Mouse (Mus musculus) spleen, adult 2 months (tissue): ENCODE data around the gene Vps13d.

Experiments used
- CTCF ChIP-seq: fragments of 200-500 bp; IDR thresholded peaks from 2 replicates; pipeline ENCODE4 v1.5.1; 2011; ENCODE audit warnings: mild to moderate bottlenecking, inconsistent platforms; ENCODE audit not compliant: insufficient read depth, insufficient read length, insufficient replicate concordance; ENCODE audit errors: extremely low read depth
- POLR2A ChIP-seq: fragments of 200-500 bp; IDR thresholded peaks from 2 replicates; pipeline ENCODE4 v1.6.1; 2011; ENCODE audit warnings: low read depth, low read length, inconsistent platforms

- TF ChIP-seq POLR2A = no peak
- TF ChIP-seq CTCF = no peak
These were observed 44.3 kb downstream of the Vps13d start for GRCm38 (mm10) chr4:145150345-145151102.
